Mouse (Mus musculus) spleen, postnatal 36 days (tissue): ENCODE results near the gene Nrd1.

Experiments
- DNase-seq, 2 experiments: peaks; one replicate each; pipeline ENCODE4 v3.0.0; 2022; ENCODE audit warnings: low spot score in 2 of 2, mixed read lengths in 1 of 2

Gene Nrd1

GRCm38 (mm10) chr4:109094269-109094668 lies 93.8 kb downstream of the Nrd1 start:
- DNase-seq = no peak

- DNase-seq = no peak
Measured at GRCm38 (mm10) chr4:109098861-109099260, 98.4 kb downstream of the Nrd1 start.

- no peak for DNase-seq
Measured at GRCm38 (mm10) chr4:109102574-109102973, 102.1 kb downstream of the Nrd1 start.

- no peak for DNase-seq
Measured at GRCm38 (mm10) chr4:109103145-109103883, 102.9 kb downstream of the Nrd1 start.

GRCm38 (mm10) chr4:109105254-109105653 lies 104.8 kb downstream of the Nrd1 start:
- no peak for DNase-seq

DNA sequence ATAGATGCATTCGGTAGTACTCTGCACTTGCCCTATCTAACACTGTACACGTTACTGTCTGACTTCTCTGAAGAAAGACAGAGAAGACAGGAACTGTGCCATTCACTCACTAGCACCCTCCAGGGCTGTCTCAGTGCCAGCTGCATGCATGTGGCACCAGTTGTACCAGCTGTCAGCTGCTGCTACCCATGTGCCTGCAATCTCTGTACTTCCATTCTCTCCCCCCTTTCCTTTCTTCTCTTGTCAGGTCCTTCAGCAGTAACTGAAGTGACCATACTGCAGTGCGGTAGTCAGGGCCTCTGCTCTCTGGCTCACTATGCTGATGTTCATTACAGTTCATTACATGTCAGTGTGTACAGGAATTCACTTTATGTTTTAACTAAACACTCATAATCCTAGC lies 105.6 kb downstream of the Nrd1 start:
- DNase-seq = no peak

DNA sequence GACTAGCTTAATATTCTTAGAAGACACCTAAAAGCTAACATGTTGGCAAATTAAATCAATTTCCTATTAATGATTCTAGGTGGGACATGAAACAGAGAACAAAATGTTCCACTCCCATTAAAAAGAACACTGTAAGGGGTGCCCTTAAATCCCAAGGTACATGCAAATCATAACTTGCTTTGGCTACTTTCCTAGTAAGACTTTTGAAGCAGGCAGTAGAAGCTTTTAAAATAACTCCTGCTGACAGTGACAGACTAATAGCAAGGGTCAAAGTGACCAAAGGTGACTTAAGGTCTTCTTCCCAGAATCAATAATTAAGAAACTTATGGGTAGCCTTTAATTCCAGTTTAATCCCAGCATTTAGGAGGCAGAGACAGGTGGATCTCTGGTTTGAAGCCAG lies 106.1 kb downstream of the Nrd1 start:
- no peak for DNase-seq

- no peak for DNase-seq
Measured at GRCm38 (mm10) chr4:109109012-109109411, 108.6 kb downstream of the Nrd1 start.

GRCm38 (mm10) chr4:109109686-109110085 lies 109.2 kb downstream of the Nrd1 start:
- DNase-seq = no peak

DNA sequence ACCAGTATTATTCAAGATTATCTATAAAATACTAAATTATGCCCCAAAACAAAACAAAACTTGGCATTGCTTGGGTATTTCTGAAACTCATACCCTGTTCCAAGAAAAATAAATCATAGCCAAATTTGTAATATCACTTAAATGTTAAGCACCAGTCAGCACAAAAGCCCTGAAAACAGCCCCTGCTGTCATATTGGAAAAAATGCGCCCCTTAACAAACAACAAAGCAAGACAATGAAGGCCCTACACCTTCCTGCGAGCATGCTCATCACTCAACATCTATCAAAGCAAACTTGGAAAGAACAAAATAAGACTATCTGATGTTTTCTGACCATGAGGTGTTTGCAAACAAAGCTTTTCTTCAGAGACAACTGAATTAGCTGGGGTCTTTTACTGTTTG lies 110.5 kb downstream of the Nrd1 start:
- DNase-seq = no peak
